Mouse (Mus musculus): ENCODE results near the gene Zfp94. TPM values are rescaled to one million over a fixed set of nuclear protein-coding genes. Genes with fewer than 3 reads are reported as not detected.

Gene Zfp94
- polyA plus RNA-seq, 1 experiment, result 2.1 TPM

DNA sequence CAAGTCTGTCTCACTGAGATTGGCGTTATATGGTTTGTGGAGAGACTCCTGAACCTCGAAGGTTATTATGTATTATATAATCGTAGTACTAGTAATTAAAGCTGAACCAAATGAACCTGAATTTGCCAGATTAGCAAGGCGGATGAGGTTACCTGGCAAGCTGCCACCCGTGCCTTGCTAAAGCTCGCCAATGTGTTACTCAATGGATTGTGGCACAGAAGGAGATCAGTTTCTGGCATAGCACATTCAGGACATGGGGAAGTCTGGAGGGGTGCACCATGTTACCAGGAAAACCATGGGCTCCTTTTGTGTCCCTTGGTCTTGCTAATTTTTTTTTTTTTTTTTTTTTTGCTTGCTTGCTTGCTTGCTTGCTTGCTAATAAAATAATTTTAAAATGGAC, 8.7 kb upstream of the Zfp94 start:
- DNase-seq (ENCODE audit: low read depth, low spot score), result peak; percentile 37
- 41% methylated on average over 6 of the region's 6 CpGs for WGBS

DNA sequence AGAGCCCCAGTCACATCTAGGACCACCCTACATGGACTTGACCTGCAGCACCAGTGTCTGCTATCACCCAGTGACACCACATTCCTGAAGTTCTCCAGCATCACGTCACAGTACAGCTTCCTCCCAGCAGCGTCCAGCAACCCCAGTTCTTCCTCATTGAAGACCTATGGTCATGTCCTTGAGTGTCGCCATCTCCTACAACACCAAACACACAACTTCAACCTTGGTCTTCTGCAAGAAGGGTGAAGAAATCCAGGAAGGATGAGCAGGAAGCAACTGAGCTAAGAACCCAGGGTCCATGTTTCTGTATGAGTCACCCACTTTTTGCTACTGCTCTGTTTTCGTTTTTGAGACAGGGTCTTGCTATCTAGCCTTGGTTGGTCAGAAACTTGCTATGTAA, 6.1 kb upstream of the Zfp94 start:
- 63% methylated on average over 4 of the region's 4 CpGs for WGBS
- no peak for DNase-seq (ENCODE audit: low read depth, low spot score)

DNA sequence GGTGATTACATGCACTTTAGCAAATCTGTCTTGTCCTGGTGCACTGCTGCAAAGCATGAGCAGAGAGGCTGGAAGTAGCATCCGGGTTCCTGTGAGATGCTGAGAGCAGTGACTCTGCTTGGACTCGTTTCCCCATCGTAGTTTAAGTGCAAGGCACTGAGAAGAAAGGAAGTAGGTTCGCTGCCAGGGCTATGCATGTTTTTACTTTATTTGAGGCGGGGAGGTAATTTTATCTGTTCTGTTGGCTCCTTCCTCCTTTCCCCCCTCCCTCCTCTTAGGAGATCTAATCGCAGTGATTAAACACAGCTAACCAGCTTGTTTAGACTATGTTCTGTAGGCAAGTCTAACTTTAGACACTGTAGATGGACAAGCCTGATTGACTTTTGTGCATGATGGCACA, 2.5 kb upstream of the Zfp94 start:
- DNase-seq (ENCODE audit: low read depth, low spot score), result no peak
- 36% methylated on average over 6 of the region's 6 CpGs for WGBS

DNA sequence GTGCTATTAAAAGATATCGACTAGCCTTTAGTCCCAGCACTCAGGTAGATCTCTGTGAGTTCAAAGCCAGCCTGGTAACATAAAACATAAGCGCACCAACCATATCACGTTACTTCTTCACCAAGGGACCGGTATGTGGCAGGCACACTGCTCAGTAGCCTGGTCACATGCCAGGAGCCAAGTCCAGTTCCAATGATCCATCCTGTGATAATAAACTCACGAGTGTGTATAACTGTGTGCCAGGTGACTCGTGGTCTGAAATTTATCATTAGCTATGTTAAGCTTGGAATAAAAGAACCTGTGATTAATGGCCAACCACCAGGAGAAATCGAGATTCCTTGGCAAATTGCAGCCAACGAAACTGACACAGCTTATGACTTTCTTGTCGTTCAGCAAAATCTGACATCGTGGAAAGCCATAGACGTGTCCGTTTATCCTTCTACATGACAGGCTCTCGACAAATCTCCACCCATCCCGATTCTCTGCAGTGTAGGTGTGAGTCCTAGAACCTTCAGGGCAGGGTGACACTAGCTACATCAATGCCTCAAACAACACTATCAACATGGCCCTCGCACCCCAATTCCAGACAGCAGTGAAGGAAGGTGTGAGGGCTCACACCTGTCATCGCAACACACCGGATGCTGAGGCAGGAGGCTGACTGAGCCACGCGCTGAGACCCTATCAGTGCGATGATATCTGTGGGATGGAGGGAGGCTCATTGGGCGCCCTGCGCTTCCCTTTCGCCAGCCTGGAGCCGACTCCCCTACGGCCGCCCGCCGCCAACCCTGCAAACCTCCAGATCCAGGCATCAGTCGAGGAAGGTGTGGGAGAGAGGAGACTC, 520 bp downstream of the Zfp94 start:
- DNase-seq (ENCODE audit: low read depth, low spot score), result no peak
- WGBS, result 22% methylated on average over 29 of the region's 29 CpGs

DNA sequence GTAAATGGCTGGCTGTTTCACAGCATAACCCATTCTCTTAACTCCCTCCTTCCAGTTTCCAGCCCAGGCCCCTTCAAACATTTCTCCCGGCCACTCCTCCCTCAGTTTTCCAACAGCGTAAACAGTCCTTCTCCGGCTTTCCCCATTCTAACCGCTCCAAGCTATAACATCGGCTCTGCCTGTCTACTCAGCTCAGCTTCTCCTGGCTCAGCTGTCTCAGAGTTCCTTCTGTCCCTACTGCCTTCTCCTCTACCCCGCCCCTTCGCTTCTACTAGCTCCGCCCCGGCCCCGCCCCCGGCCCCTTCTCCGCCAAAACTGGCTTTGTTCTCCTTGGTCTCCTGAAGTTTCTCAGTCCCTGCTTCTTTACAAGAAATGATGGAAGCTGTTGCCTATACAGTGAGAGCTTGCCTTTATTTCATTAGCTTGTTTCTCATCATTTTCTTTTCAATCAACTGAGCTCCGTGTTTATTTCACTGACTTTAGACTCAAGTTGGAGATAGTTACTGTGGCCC, 15.6 kb downstream of the Zfp94 start, which contains the start of gene Zfp61:
TSS of gene Zfp61 (minus strand) at position 462 of the 512 bp plus-strand sequence.
- DNase-seq (ENCODE audit: low read depth, low spot score), result peak; percentile 7
- 5% methylated on average over 13 of the region's 13 CpGs for WGBS

- 7% methylated on average over 18 of the region's 18 CpGs for WGBS
- no peak for DNase-seq (ENCODE audit: low read depth, low spot score)
Observed at GRCm38 (mm10) chr7:24299823-24300481, 16.5 kb downstream of the Zfp94 start.

GRCm38 (mm10) chr7:24298973-24299708, 17.3 kb downstream of the Zfp94 start:
- under 1% methylated on average over 45 of the region's 47 CpGs for WGBS

DNA sequence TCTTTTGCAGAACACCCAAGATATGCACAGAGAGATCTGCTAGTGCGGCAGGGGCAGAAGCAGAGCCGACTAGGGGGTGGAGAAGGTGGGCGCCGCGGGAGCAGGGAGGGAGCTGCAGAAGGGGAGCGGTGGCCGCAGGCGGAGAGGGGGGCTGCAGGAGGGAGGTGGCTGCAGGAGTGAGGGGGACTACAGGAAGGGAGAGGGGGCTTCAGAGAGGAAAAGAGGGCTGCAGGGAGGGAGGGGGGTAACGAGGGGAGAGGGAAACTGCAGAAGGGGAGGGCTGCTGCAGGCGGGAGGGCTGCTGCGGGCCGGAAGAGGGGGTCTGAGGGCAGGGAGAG, 17.9 kb downstream of the Zfp94 start:
- no peak for DNase-seq (ENCODE audit: low read depth, low spot score)
- WGBS, result 7% methylated on average over 12 of the region's 12 CpGs

More at GRCm38 (mm10) chr7:24298973-24299708, 17.3 kb downstream of the Zfp94 start:
- DNase-seq (ENCODE audit: low read depth, low spot score), result no peak

GRCm38 (mm10) chr7:24297361-24298095, 18.9 kb downstream of the Zfp94 start:
- DNase-seq (ENCODE audit: low read depth, low spot score), result no peak

GRCm38 (mm10) chr7:24296386-24296785, 20.1 kb downstream of the Zfp94 start:
- 98% methylated on average over 7 of the region's 7 CpGs for WGBS
- no peak for DNase-seq (ENCODE audit: low read depth, low spot score)

More at GRCm38 (mm10) chr7:24297361-24298095, 18.9 kb downstream of the Zfp94 start:
- 94% methylated on average over 15 of the region's 15 CpGs for WGBS

- DNase-seq (ENCODE audit: low read depth, low spot score), result no peak
- WGBS, result 98% methylated on average over 7 of the region's 7 CpGs
Observed at GRCm38 (mm10) chr7:24295376-24295775, 21.1 kb downstream of the Zfp94 start.

GRCm38 (mm10) chr7:24294763-24295162, 21.7 kb downstream of the Zfp94 start:
- DNase-seq (ENCODE audit: low read depth, low spot score), result no peak
- 96% methylated on average over 4 of the region's 4 CpGs for WGBS

DNA sequence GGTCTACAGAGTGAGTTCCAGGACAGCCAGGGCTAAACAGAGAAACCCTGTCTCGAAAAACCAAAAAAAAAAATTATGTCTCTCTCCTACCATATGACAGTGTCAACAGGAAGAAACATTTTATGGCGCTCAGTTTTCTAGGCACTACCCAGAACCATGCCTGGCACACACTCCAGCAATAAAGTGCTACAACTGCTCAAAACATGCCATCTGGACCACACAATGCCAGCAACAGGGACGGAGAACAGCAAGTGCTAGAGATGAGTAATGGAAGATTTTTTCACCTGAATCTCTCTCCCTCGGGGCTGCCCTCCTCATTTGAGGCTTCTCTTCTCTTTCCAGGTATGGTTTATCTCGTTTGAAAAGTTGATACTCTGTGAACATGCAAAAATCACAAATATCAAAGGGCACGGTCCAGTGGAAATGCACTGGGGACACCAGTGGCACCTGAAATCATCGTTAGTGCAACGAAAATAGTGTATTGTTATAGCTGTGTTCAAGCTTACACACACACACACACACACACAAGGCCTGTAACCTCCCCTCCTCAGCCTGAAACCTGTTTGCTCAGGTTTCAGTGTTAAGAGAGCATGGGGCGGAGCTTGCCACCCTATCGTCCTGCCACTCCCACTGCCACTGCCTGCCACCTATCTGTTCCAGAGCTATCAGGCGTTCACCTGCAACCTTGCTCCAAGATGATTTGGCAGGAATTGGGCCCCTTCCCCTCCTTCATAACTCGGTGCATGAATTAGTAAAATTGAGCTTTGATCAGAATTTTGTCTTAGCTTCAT, 23.2 kb downstream of the Zfp94 start:
- no peak for DNase-seq (ENCODE audit: low read depth, low spot score)
- 68% methylated on average over 12 of the region's 12 CpGs for WGBS

- DNase-seq (ENCODE audit: low read depth, low spot score), result no peak
- 93% methylated on average over 27 of the region's 27 CpGs for WGBS
Observed at GRCm38 (mm10) chr7:24291387-24292090, 24.9 kb downstream of the Zfp94 start.

DNA sequence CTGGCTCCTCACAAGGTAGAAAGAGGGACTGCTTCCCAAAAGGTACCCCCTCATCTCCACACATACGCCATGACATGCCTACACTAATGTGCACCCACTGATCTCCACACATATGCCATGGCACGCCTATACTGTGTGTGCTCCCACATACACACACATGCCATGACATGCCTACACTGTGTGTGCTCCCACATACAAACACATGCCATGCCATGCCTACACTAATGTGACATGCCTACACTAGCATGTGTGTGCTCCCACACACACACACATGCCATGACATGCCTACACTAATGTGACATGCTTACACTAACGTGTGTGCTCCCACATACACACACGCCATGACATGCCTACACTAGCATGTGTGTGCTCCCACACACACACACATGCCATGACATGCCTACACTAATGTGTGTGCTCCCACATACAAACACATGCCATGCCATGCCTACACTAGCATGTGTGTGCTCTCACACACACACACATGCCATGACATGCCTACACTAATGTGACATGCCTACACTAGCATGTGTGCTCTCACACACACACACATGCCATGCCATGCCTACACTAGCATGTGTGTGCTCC, 26.3 kb downstream of the Zfp94 start:
- DNase-seq (ENCODE audit: low read depth, low spot score), result no peak
- WGBS, result 95% methylated on average over 4 of the region's 4 CpGs

- no peak for DNase-seq (ENCODE audit: low read depth, low spot score)
- WGBS, result 90% methylated on average over 6 of the region's 6 CpGs
Observed at GRCm38 (mm10) chr7:24288512-24288911, 28.0 kb downstream of the Zfp94 start.

GRCm38 (mm10) chr7:24287670-24288069, 28.8 kb downstream of the Zfp94 start:
- 89% methylated on average over 5 of the region's 5 CpGs for WGBS
- DNase-seq (ENCODE audit: low read depth, low spot score), result no peak

DNA sequence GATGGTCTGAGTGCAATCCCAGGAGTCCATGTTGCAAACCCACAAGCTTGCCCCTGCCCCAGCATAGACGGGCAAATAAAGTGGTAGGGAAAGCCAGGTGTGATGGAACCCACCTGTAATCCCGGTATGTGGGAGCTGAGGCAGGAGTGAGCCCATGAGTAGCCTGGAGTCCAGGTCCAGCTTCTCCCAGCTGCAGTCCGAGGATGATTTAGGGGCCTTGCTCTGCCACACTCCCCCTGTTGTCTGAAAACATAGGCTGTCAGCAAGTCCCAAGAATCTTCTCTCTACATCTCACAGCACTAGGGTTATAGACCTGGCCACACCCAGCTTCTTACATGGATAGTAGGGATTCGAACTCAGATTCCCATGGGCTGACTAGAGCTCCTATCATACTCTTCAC, 29.6 kb downstream of the Zfp94 start:
- 79% methylated on average over 4 of the region's 4 CpGs for WGBS
- DNase-seq (ENCODE audit: low read depth, low spot score), result no peak
